Mouse (Mus musculus): ENCODE data around the gene Mef2d.
A peak's percentile ranks its signal among the peaks of the same experiment; 100 is the strongest.

Gene Mef2d

GRCm38 (mm10) chr3:88141787-88142523 is at the start of gene Mef2d:
Mef2d (plus strand) TSS chr3:88142372.
- peak; percentile 97 to 98 for DNase-seq

GRCm38 (mm10) chr3:88094126-88094525 is 48.0 kb upstream of the Mef2d start:
- DNase-seq, result no peak

GRCm38 (mm10) chr3:88097666-88098065 is 44.5 kb upstream of the Mef2d start:
- DNase-seq, result no peak

GRCm38 (mm10) chr3:88100251-88100650 is 41.9 kb upstream of the Mef2d start:
- no peak for DNase-seq

GRCm38 (mm10) chr3:88101736-88102135 is 40.4 kb upstream of the Mef2d start:
- DNase-seq, result no peak

- DNase-seq, result no peak
Observed at GRCm38 (mm10) chr3:88102196-88102595, 40.0 kb upstream of the Mef2d start.

- no peak for DNase-seq
Observed at GRCm38 (mm10) chr3:88102611-88103010, 39.6 kb upstream of the Mef2d start.

- DNase-seq, result no peak
Observed at GRCm38 (mm10) chr3:88106126-88106525, 36.0 kb upstream of the Mef2d start.

- DNase-seq, result no peak
Observed at GRCm38 (mm10) chr3:88109126-88109525, 33.0 kb upstream of the Mef2d start.

- no peak for DNase-seq
Observed at GRCm38 (mm10) chr3:88114396-88114795, 27.8 kb upstream of the Mef2d start.

- DNase-seq, result no peak
Observed at GRCm38 (mm10) chr3:88120117-88120651, 22.0 kb upstream of the Mef2d start.

GRCm38 (mm10) chr3:88121164-88122131 is 20.7 kb upstream of the Mef2d start:
- no peak for DNase-seq

- no peak for DNase-seq
Observed at GRCm38 (mm10) chr3:88125195-88125594, 17.0 kb upstream of the Mef2d start.

GRCm38 (mm10) chr3:88126181-88126580 is 16.0 kb upstream of the Mef2d start:
- no peak for DNase-seq

GRCm38 (mm10) chr3:88127636-88128035 is 14.5 kb upstream of the Mef2d start:
- no peak for DNase-seq

GRCm38 (mm10) chr3:88128056-88128455 is 14.1 kb upstream of the Mef2d start:
- DNase-seq, result no peak

- no peak for DNase-seq
Observed at GRCm38 (mm10) chr3:88129006-88129405, 13.2 kb upstream of the Mef2d start.

GRCm38 (mm10) chr3:88131071-88131470 is 11.1 kb upstream of the Mef2d start:
- DNase-seq, result peak; percentile 71 to 84

- no peak for DNase-seq
Observed at GRCm38 (mm10) chr3:88132492-88132891, 9.7 kb upstream of the Mef2d start.

- peak; percentile 88 to 92 for DNase-seq
Observed at GRCm38 (mm10) chr3:88133187-88133771, 8.9 kb upstream of the Mef2d start.

- DNase-seq, result peak in 1 of 2 experiments; percentile 7
Observed at GRCm38 (mm10) chr3:88136346-88136745, 5.8 kb upstream of the Mef2d start.

GRCm38 (mm10) chr3:88136945-88137494 is 5.2 kb upstream of the Mef2d start:
- DNase-seq, result peak in 1 of 2 experiments; percentile 10

GRCm38 (mm10) chr3:88137821-88138220 is 4.4 kb upstream of the Mef2d start:
- peak in 1 of 2 experiments; percentile 18 for DNase-seq
